Mouse (Mus musculus) monocyte, adult 2 months (primary cell): Measurements from ENCODE around the gene Hist1h2bc.
A peak's percentile ranks its signal among the peaks of the same experiment; 100 is the strongest.
"Not testable (repeated sequence)": the region's sequence is repeated elsewhere in the genome, so short reads cannot be mapped to it uniquely, and the experiment has no call there.

ENCODE experiments used
- DNase-seq, 2 experiments: peaks; one replicate each; pipeline ENCODE4 v3.0.0; 2022; ENCODE audit warnings: low spot score in 2 of 2, low read depth in 1 of 2

Hist1h2bc gene

GRCm38 (mm10) chr13:23683755-23684281 is at the start of gene Hist1h2bc, which contains the start of gene Hist1h2ac:
Gene Hist1h2bc (plus strand): TSS chr13:23684199.
Gene Hist1h2ac (minus strand): TSS chr13:23683948.
- peak; percentile 78 to 87 for DNase-seq

- DNase-seq = no peak
Observed at GRCm38 (mm10) chr13:23659636-23660366, 24.2 kb upstream of the Hist1h2bc start.

- no peak for DNase-seq
Observed at GRCm38 (mm10) chr13:23662536-23662935, 21.5 kb upstream of the Hist1h2bc start.

DNA sequence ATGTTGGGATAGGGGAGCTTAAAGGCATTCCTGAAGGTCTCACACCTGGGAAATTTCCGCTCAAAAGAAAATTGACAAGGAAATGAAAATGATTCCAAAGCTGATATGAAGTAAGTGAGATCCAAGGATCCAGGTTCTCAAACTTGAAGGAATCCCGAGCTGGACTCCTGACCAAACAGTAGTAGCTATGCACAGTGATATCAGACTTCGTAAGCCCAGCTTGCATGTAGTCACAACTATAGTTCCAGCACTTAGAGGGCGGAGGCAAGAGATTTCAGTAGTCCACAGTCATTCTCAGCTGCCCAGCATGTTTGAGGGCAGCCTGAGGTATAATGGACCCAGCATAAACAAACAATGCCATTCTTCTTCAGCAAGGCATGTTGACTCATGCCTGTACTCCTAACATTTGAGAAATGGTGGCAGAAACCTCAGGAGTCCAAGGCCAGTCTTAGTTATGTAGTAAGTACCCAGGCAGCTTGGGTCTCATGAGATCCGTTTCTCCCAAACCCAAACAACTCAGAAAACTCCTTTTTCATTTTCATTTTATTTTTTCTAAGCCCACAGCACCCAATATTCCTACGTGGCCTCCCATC is 1.9 kb upstream of the Hist1h2bc start:
- DNase-seq = no peak

- DNase-seq = no peak
Observed at GRCm38 (mm10) chr13:23682623-23682946, 1.4 kb upstream of the Hist1h2bc start.

- not testable (repeated sequence) for DNase-seq
Observed at GRCm38 (mm10) chr13:23682947-23683754, 848 bp upstream of the Hist1h2bc start.

- peak in 1 of 2 experiments; percentile 32 for DNase-seq
Observed at GRCm38 (mm10) chr13:23684295-23684945, 421 bp downstream of the Hist1h2bc start.

- no peak for DNase-seq
Observed at GRCm38 (mm10) chr13:23685121-23685861, 1.3 kb downstream of the Hist1h2bc start.

GRCm38 (mm10) chr13:23685966-23686365 is 2.0 kb downstream of the Hist1h2bc start:
- no peak for DNase-seq

DNA sequence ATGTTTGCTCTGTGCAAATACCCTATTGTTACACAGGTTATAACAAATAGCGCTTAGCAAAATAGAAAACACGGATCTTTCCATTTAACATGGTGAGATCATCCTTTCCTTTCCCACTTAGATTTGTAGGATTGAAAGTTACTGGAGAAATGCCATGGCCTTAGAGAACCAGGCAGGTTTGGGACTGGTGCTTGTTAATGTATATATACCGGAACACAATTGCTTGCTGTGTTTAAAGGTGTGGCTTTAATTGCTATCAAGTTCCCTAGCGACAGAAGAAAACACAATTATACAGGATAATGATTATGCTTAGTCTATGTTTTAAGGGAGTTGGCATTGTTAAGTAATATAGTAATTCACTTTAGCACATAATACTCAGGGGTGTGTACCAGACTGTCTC is 3.2 kb downstream of the Hist1h2bc start:
- no peak for DNase-seq

- DNase-seq = no peak
Observed at GRCm38 (mm10) chr13:23687907-23688306, 3.9 kb downstream of the Hist1h2bc start.

DNA sequence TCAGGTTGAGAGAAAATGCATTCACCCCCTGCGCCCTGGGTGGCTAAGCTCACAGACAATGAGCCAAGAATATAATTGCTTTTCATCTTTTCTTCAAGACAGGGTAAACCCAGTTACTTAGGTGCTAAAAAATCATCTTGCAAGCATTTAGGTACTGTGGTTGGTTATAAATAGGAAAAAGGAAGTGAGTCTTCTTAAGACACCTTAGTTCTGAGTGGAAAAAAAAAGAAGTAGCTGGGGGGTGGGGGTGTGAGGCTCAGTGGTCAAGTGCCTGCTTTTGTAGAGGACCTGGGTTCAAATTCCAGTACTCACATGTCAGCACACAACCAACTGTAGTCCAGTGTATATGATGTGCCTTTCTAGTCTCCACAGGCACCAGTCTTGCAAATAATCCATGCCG is 5.0 kb downstream of the Hist1h2bc start:
- no peak for DNase-seq

GRCm38 (mm10) chr13:23689459-23689858 is 5.5 kb downstream of the Hist1h2bc start:
- DNase-seq = no peak

DNA sequence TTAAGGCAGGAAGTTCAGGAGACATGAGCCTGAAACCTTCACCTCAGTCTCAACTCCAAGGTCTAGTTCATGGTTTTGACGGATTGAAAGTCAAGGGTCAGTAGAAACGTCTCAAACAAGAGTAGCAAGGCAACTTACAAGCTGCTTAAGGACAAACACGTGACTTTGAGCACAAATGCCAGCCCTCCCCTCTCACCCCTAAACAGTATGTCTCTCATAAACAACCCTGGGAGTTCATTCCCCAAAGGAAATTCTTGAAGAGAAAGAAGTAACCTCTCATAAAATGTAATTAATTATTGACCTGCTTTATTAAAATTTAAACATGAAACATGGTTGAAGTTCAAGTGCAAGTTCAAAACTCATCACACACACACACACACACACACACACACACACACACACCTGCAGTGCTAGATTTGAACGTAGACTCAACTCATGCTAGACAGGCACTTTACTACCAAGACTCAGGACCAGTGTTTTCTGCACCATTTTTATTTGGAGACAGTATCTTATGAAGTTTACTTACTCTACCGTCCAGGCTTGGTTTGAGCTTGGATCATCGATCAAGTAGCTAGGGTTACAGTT is 9.9 kb downstream of the Hist1h2bc start:
- no peak for DNase-seq

DNA sequence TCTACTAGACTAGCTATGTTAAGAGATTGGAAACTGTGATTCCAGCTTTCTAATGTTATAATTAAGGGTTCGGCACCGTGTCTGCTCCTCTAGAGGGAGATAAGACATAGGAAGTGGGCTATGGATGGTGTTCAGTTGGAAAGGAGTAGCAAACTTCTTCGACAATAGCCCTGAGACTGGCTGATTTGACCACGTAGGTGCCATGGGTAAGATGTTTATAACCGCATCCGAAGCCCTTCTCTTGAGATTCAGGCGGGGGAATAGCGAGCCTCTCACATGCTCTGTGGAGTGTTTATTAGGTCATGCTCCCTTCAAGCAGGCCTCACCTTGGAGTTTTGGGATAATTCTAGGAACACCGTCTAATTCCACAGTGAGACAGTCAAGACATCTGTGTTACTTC is 11.0 kb downstream of the Hist1h2bc start:
- no peak for DNase-seq

- DNase-seq = no peak
Observed at GRCm38 (mm10) chr13:23695514-23695913, 11.5 kb downstream of the Hist1h2bc start, which contains the start of gene Hist1h1t. Gene Hist1h1t (plus strand): TSS chr13:23695814.

- DNase-seq = no peak
Observed at GRCm38 (mm10) chr13:23696061-23696474, 12.1 kb downstream of the Hist1h2bc start.

GRCm38 (mm10) chr13:23697491-23698299 is 13.7 kb downstream of the Hist1h2bc start:
- no peak for DNase-seq

DNA sequence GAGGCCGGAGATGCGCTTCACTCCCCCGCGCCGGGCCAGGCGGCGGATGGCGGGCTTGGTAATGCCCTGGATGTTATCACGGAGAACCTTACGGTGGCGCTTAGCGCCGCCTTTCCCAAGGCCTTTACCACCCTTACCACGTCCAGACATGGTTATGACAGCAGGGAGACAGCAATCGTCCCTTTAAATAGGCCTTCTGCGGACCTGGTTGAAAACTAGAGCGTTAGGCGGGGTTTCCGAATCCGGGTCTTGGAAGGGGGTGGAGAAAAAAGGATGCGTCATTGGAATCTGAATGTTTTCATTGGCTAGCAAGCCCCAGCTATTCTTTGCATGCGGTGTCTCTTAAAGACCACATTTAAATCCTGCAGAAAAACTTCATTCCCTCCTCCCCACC is 14.3 kb downstream of the Hist1h2bc start, which contains the start of gene Hist1h4c:
Gene Hist1h4c (minus strand): TSS at position 155 of the 394 bp plus-strand sequence.
- DNase-seq = peak; percentile 97 to 98
